Mouse (Mus musculus): ENCODE data around the gene Snap23. TPM values are rescaled to one million over a fixed set of nuclear protein-coding genes. Genes with fewer than 3 reads are reported as not detected.
"Not testable (repeated sequence)": the region's sequence is repeated elsewhere in the genome, so short reads cannot be mapped to it uniquely, and the experiment has no call there.

The Snap23 gene
- total RNA-seq (2021) = 10 to 100 TPM; 62.0 to 63.1 TPM
- long read RNA-seq, experiment 1, transcript Snap23-202 (8 exons, 2,723 nt) = major isoform, 44 of 49 reads
- long read RNA-seq, experiment 1, partial matches to known transcripts = 1 of 49 reads
- long read RNA-seq, experiment 1, other reads (novel, unspliced or antisense) = 3 of 49 reads
- long read RNA-seq, experiment 2, transcript Snap23-201 (8 exons, 2,658 nt) = minor isoform, 6 of 96 reads
- long read RNA-seq, experiment 2, transcript Snap23-202 (8 exons, 2,723 nt) = major isoform, 80 of 96 reads
- long read RNA-seq, experiment 2, partial matches to known transcripts = 5 of 96 reads
- long read RNA-seq, experiment 2, other reads (novel, unspliced or antisense) = 5 of 96 reads

GRCm38 (mm10) chr2:120566886-120567797 is at the start of gene Snap23:
TSS of gene Snap23 (plus strand) at chr2:120567671.
- DNase-seq (ENCODE audit: low spot score in 2 of 2) = peak; percentile 94 to 96

- DNase-seq (ENCODE audit: low spot score in 2 of 2) = no peak
These were observed 48.8 kb upstream of the Snap23 start for GRCm38 (mm10) chr2:120518547-120519210.

- DNase-seq (ENCODE audit: low spot score in 2 of 2) = no peak
These were observed 40.7 kb upstream of the Snap23 start for GRCm38 (mm10) chr2:120526771-120527170.

GRCm38 (mm10) chr2:120529531-120529930 is 37.9 kb upstream of the Snap23 start:
- DNase-seq (ENCODE audit: low spot score in 2 of 2) = no peak

- no peak for DNase-seq (ENCODE audit: low spot score in 2 of 2)
These were observed 36.2 kb upstream of the Snap23 start for GRCm38 (mm10) chr2:120531223-120531622.

- DNase-seq (ENCODE audit: low spot score in 2 of 2) = no peak
These were observed 28.1 kb upstream of the Snap23 start for GRCm38 (mm10) chr2:120539333-120539732.

GRCm38 (mm10) chr2:120539778-120540208 is 27.7 kb upstream of the Snap23 start:
- DNase-seq (ENCODE audit: low spot score in 2 of 2) = peak; percentile 36 to 40

GRCm38 (mm10) chr2:120544732-120545131 is 22.7 kb upstream of the Snap23 start:
- no peak for DNase-seq (ENCODE audit: low spot score in 2 of 2)

- no peak for DNase-seq (ENCODE audit: low spot score in 2 of 2)
These were observed 10.6 kb upstream of the Snap23 start for GRCm38 (mm10) chr2:120556868-120557267.

GRCm38 (mm10) chr2:120558813-120559212 is 8.7 kb upstream of the Snap23 start:
- no peak for DNase-seq (ENCODE audit: low spot score in 2 of 2)

GRCm38 (mm10) chr2:120561524-120561923 is 5.9 kb upstream of the Snap23 start:
- no peak for DNase-seq (ENCODE audit: low spot score in 2 of 2)

- DNase-seq (ENCODE audit: low spot score in 2 of 2) = no peak
These were observed 4.6 kb upstream of the Snap23 start for GRCm38 (mm10) chr2:120562859-120563234.

- DNase-seq (ENCODE audit: low spot score in 2 of 2) = peak; percentile 83 to 88
These were observed 4.1 kb upstream of the Snap23 start, which contains the start of gene Zfp106 for GRCm38 (mm10) chr2:120563235-120563990. TSS of gene Zfp106 (minus strand) at chr2:120563843.

- not testable (repeated sequence) for DNase-seq (ENCODE audit: low spot score in 2 of 2)
These were observed 2.8 kb upstream of the Snap23 start for GRCm38 (mm10) chr2:120564548-120565188.

- DNase-seq (ENCODE audit: low spot score in 2 of 2) = no peak
These were observed 2.1 kb upstream of the Snap23 start for GRCm38 (mm10) chr2:120565363-120565762.

GRCm38 (mm10) chr2:120567798-120568320 is 388 bp downstream of the Snap23 start:
- no peak for DNase-seq (ENCODE audit: low spot score in 2 of 2)

GRCm38 (mm10) chr2:120571081-120571480 is 3.6 kb downstream of the Snap23 start:
- DNase-seq (ENCODE audit: low spot score in 2 of 2) = no peak

- DNase-seq (ENCODE audit: low spot score in 2 of 2) = not testable (repeated sequence)
These were observed 4.7 kb downstream of the Snap23 start for GRCm38 (mm10) chr2:120572161-120572560.

- no peak for DNase-seq (ENCODE audit: low spot score in 2 of 2)
These were observed 7.7 kb downstream of the Snap23 start for GRCm38 (mm10) chr2:120575121-120575520.

GRCm38 (mm10) chr2:120575978-120576377 is 8.5 kb downstream of the Snap23 start:
- DNase-seq (ENCODE audit: low spot score in 2 of 2) = no peak
